Mouse (Mus musculus): Measurements from ENCODE around the gene Dcaf6. TPM values are rescaled to one million over a fixed set of nuclear protein-coding genes. Genes with fewer than 3 reads are reported as not detected.
A peak's percentile ranks its signal among the peaks of the same experiment; 100 is the strongest.

Gene Dcaf6
- 10.9 and 13.2 TPM in 2 replicates for polyA plus RNA-seq (2016; fragmentation: Nextera tagmentation; extraction: Ambion mirVana)

GRCm38 (mm10) chr1:165460360-165460800, at the start of gene Dcaf6, which contains the start of gene Mpc2:
Dcaf6 (minus strand) TSS chr1:165460475.
Mpc2 (plus strand) TSS chr1:165460637.
- peak; percentile 94 for ATAC-seq (ENCODE audit: insufficient number of reproducible peaks, insufficient read depth, low FRiP score, low TSS enrichment)
- peak within 1 kb of the TSS; percentile 93 for H3K27ac ChIP-seq
- H3K9ac ChIP-seq, result peak within 1 kb of the TSS; percentile 81
- H3K9me3 ChIP-seq, result no peaks in the 10 kb centered on the region
- H3K4me3 ChIP-seq, result peak within 1 kb of the TSS; percentile 83
- under 1% methylated on average over 28 of the region's 37 CpGs for WGBS
- H3K4me2 ChIP-seq (replicated peaks), result peak within 1 kb of the TSS; percentile 74
- H3K36me3 ChIP-seq, result no peaks in the 10 kb centered on the region
- no peaks in the 10 kb centered on the region for H3K27me3 ChIP-seq
- peaks cover 5% of the 10 kb centered on the region for H3K4me1 ChIP-seq

DNA sequence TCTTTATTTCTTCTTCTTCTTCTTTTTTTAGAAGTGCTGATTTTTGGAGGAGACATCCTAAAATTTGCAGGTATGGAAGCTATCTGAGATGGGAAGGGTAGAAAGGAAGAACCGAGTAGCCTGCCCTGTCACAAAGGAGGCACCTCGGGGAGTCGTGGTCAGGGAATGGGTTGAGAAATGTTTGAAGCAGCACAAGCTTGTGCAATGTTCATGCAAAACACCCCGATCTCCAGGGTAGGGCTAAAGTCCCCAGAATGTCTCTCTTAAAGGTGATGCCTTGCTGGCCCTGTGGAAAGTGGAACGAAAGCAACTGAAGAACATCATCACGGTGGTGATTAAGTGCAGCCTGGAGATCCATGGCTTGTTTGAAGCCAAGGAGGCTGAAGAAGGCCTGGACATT, 46.0 kb upstream of the Dcaf6 start:
- ATAC-seq (ENCODE audit: insufficient number of reproducible peaks, insufficient read depth, low FRiP score, low TSS enrichment), result no peak
- 90% methylated on average over 6 of the region's 6 CpGs for WGBS
- no peak overlapping the region for H3K27ac ChIP-seq

DNA sequence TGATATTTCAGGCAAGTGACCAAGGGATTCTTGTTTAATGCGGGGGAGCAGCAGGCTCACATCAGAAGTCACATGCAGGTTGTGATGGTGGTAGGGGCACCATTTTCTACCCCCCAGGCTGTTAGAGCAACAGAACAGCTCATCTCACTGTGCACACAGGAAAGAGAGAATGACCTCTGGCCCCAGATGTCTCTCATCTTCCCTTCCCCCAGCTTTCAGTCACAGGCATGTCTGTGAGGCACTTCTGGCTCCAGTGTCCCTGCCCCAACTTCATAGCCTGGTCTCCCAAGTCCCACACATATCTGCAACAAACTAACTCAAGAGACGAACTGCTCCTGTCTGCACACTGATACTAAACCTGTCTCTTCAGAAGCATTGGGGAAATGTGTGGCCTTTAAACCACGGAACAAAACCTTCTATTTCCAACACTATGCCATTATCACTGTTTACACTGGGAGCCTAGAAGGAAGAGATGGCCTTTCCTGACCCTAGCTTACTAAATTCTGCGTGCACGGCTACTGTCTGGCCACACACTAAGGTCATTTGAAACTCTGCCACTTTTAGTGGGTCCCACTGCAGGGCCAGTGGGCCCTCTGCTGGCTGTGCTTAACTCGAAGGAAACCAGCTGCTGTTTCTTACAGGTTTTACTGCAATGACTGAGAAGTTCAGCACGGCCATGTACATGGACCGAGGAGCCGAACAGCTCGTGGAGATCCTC, 43.2 kb upstream of the Dcaf6 start:
- WGBS, result 40% methylated on average over 10 of the region's 10 CpGs
- Histone ChIP-seq H3K4me2 (replicated peaks) (no peak overlapping the region), H3K4me1 (peaks cover 6% of the 10 kb centered on the region; the same call in 1 of the 2 replicates)

More for the DNA sequence above, 46.0 kb upstream of the Dcaf6 start:
- H3K4me2 ChIP-seq (replicated peaks), result no peak overlapping the region
- H3K4me3 ChIP-seq, result no peak overlapping the region
- no peaks in the 10 kb centered on the region for H3K36me3 ChIP-seq
- H3K9me3 ChIP-seq, result no peaks in the 10 kb centered on the region
- peaks cover 6% of the 10 kb centered on the region; the same call in 1 of the 2 replicates for H3K4me1 ChIP-seq
- H3K27me3 ChIP-seq, result no peaks in the 10 kb centered on the region
- no peak overlapping the region for H3K9ac ChIP-seq

GRCm38 (mm10) chr1:165498856-165499255, 38.6 kb upstream of the Dcaf6 start:
- no peaks in the 10 kb centered on the region for H3K9me3 ChIP-seq
- H3K4me2 ChIP-seq (replicated peaks), result no peak overlapping the region
- no peaks in the 10 kb centered on the region for H3K27me3 ChIP-seq
- 31% methylated on average over 3 of the region's 3 CpGs for WGBS
- no peak overlapping the region for H3K4me3 ChIP-seq
- H3K4me1 ChIP-seq, result peaks cover 6% of the 10 kb centered on the region; the same call in 1 of the 2 replicates
- H3K9ac ChIP-seq, result no peak overlapping the region
- H3K36me3 ChIP-seq, result no peaks in the 10 kb centered on the region
- no peak for ATAC-seq (ENCODE audit: insufficient number of reproducible peaks, insufficient read depth, low FRiP score, low TSS enrichment)
- peak overlapping the region; percentile 73; the same call in 1 of the 2 replicates for H3K27ac ChIP-seq

More for the DNA sequence above, 43.2 kb upstream of the Dcaf6 start:
- ATAC-seq (ENCODE audit: insufficient number of reproducible peaks, insufficient read depth, low FRiP score, low TSS enrichment), result no peak
- no peak overlapping the region for H3K9ac ChIP-seq
- H3K4me3 ChIP-seq, result no peak overlapping the region
- no peaks in the 10 kb centered on the region for H3K36me3 ChIP-seq
- H3K9me3 ChIP-seq, result no peaks in the 10 kb centered on the region
- no peaks in the 10 kb centered on the region for H3K27me3 ChIP-seq
- no peak overlapping the region for H3K27ac ChIP-seq

DNA sequence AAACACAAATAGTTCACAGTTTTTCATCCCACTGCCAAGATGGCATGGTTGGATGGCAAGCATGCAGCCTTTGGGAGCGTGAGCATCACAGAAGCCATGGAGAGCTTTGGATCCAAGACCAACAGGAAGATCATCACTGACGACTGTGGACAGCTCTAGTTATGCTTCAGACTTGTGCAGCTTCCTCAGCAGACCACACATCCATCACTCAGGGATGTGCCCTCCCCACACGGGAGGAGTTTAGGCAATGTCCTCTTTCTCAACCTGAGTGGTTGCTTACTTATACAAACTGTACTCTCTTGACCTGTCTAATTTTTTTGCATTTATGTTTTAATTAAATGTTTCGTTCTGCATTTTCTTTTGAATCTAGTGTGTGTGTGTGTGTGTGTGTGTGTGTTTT, 28.9 kb upstream of the Dcaf6 start:
- no peak overlapping the region for H3K4me3 ChIP-seq
- H3K36me3 ChIP-seq, result no peaks in the 10 kb centered on the region
- no peaks in the 10 kb centered on the region for H3K4me1 ChIP-seq
- H3K9ac ChIP-seq, result no peak overlapping the region
- no peak overlapping the region for H3K27ac ChIP-seq
- no peaks in the 10 kb centered on the region for H3K9me3 ChIP-seq
- ATAC-seq (ENCODE audit: insufficient number of reproducible peaks, insufficient read depth, low FRiP score, low TSS enrichment), result no peak
- H3K4me2 ChIP-seq (replicated peaks), result no peak overlapping the region
- WGBS, result 78% methylated on average over 4 of the region's 4 CpGs
- no peaks in the 10 kb centered on the region for H3K27me3 ChIP-seq

DNA sequence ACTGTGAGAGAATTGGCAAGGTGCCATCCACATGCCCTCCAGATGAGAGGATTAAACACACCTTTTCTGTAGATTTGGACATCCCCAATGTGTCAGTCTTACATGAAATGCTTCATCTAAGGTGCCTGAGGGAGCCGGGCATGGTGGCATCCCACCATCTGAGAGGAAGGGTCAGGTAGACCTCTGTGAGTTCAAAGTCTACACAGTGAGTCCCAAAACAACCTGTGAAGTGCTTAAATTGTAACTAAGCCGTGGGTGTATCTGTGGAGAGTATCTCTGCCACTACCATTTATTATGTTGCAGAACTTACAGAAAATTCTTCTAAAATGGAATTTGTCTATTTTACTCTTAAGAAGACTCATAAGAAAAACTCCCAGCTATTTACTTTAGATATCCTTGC, 25.8 kb upstream of the Dcaf6 start:
- 0 out of 2 replicates have a peak, but pooled peaks cover 3% of the 10 kb centered on the region for H3K36me3 ChIP-seq
- H3K9me3 ChIP-seq, result no peaks in the 10 kb centered on the region
- H3K4me3 ChIP-seq, result no peak overlapping the region
- ATAC-seq (ENCODE audit: insufficient number of reproducible peaks, insufficient read depth, low FRiP score, low TSS enrichment), result no peak
- H3K27me3 ChIP-seq, result no peaks in the 10 kb centered on the region
- H3K4me2 ChIP-seq (replicated peaks), result no peak overlapping the region
- H3K4me1 ChIP-seq, result no peaks in the 10 kb centered on the region
- WGBS, result 88% methylated on average over 2 of the region's 2 CpGs
- no peak overlapping the region for H3K9ac ChIP-seq
- H3K27ac ChIP-seq, result no peak overlapping the region

- H3K27ac ChIP-seq, result no peak within 1 kb of the TSS
- H3K36me3 ChIP-seq, result 0 out of 2 replicates have a peak, but pooled peaks cover 6% of the 10 kb centered on the region
- H3K9me3 ChIP-seq, result no peaks in the 10 kb centered on the region
- no peak within 1 kb of the TSS for H3K9ac ChIP-seq
- no peak for ATAC-seq (ENCODE audit: insufficient number of reproducible peaks, insufficient read depth, low FRiP score, low TSS enrichment)
- no peak within 1 kb of the TSS for H3K4me2 ChIP-seq (replicated peaks)
- no peaks in the 10 kb centered on the region for H3K4me1 ChIP-seq
- H3K4me3 ChIP-seq, result no peak within 1 kb of the TSS
- H3K27me3 ChIP-seq, result no peaks in the 10 kb centered on the region
- 91% methylated on average over 8 of the region's 8 CpGs for WGBS
Observed at GRCm38 (mm10) chr1:165484688-165485233, 24.5 kb upstream of the Dcaf6 start, which contains the start of gene Adcy10. Adcy10 (plus strand) TSS chr1:165485183.

DNA sequence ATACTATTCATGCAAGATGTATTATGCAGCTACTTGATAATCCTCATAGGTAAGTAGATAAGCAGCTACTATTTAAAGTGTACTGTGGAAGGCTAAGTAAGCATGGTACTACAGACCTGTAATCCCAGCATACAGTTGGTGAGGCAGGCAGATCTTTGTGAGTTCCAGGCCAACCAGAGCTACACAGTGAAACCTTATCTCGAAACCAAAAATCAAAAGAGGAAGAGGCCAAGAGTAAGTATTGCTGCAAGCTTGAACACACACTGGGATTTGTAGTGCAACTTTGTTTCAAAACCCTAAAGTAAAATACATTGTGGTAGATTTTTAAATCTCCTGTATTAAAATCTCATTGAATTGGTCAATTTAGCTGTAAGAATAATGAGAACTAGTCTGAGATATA, 11.2 kb upstream of the Dcaf6 start:
- no peak for ATAC-seq (ENCODE audit: insufficient number of reproducible peaks, insufficient read depth, low FRiP score, low TSS enrichment)
- no peak overlapping the region for H3K4me2 ChIP-seq (replicated peaks)
- no peaks in the 10 kb centered on the region for H3K36me3 ChIP-seq
- no peaks in the 10 kb centered on the region for H3K9me3 ChIP-seq
- H3K9ac ChIP-seq, result no peak overlapping the region
- no peak overlapping the region for H3K27ac ChIP-seq
- H3K4me3 ChIP-seq, result no peak overlapping the region
- H3K27me3 ChIP-seq, result no peaks in the 10 kb centered on the region
- H3K4me1 ChIP-seq, result no peaks in the 10 kb centered on the region
- WGBS, result 93% methylated on average over 1 of the region's 1 CpGs

GRCm38 (mm10) chr1:165469717-165470116, 9.4 kb upstream of the Dcaf6 start:
- no peak for ATAC-seq (ENCODE audit: insufficient number of reproducible peaks, insufficient read depth, low FRiP score, low TSS enrichment)
- Histone ChIP-seq H3K36me3 (no peaks in the 10 kb centered on the region), H3K4me3 (no peak overlapping the region), H3K4me2 (replicated peaks) (no peak overlapping the region), H3K9ac (no peak overlapping the region), H3K27me3 (no peaks in the 10 kb centered on the region), H3K9me3 (no peaks in the 10 kb centered on the region), H3K4me1 (no peaks in the 10 kb centered on the region), H3K27ac (no peak overlapping the region)

- Histone ChIP-seq H3K27me3 (no peaks in the 10 kb centered on the region), H3K9ac (no peak overlapping the region), H3K4me1 (no peaks in the 10 kb centered on the region), H3K4me2 (replicated peaks) (no peak overlapping the region), H3K9me3 (no peaks in the 10 kb centered on the region), H3K36me3 (no peaks in the 10 kb centered on the region), H3K27ac (no peak overlapping the region), H3K4me3 (no peak overlapping the region)
- no peak for ATAC-seq (ENCODE audit: insufficient number of reproducible peaks, insufficient read depth, low FRiP score, low TSS enrichment)
Observed at GRCm38 (mm10) chr1:165468971-165469370, 8.7 kb upstream of the Dcaf6 start.

DNA sequence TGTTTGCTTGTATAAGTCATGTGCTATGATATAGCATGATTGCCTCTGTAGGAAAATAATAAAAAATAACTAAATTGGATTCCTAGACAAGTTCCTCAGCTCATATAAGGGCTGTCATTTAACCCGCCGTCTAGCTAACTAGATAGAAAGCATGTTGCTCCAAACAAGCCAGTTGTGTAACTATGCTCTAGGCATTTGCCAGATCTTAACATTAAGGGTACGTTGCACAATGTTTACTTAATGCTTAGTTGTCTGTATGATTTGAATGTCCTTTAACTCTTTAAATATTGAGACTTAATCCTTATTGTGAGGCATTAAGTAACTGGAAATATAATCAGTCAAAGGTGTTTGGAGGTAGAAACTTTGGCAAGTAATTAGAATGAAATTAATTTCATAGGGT, 4.3 kb upstream of the Dcaf6 start:
- Histone ChIP-seq H3K27ac (no peak overlapping the region), H3K27me3 (no peaks in the 10 kb centered on the region), H3K36me3 (no peaks in the 10 kb centered on the region), H3K9me3 (no peaks in the 10 kb centered on the region), H3K4me2 (replicated peaks) (no peak overlapping the region), H3K4me3 (no peak overlapping the region), H3K4me1 (peaks cover 5% of the 10 kb centered on the region), H3K9ac (no peak overlapping the region)
- 78% methylated on average over 3 of the region's 3 CpGs for WGBS
- ATAC-seq (ENCODE audit: insufficient number of reproducible peaks, insufficient read depth, low FRiP score, low TSS enrichment), result no peak

- H3K27me3 ChIP-seq, result no peaks in the 10 kb centered on the region
- WGBS, result 58% methylated on average over 1 of the region's 1 CpGs
- H3K27ac ChIP-seq, result no peak overlapping the region
- no peaks in the 10 kb centered on the region for H3K9me3 ChIP-seq
- H3K9ac ChIP-seq, result no peak overlapping the region
- no peak for ATAC-seq (ENCODE audit: insufficient number of reproducible peaks, insufficient read depth, low FRiP score, low TSS enrichment)
- no peak overlapping the region for H3K4me2 ChIP-seq (replicated peaks)
- no peak overlapping the region for H3K4me3 ChIP-seq
- no peaks in the 10 kb centered on the region for H3K36me3 ChIP-seq
- peaks cover 5% of the 10 kb centered on the region for H3K4me1 ChIP-seq
Observed at GRCm38 (mm10) chr1:165462861-165463260, 2.6 kb upstream of the Dcaf6 start.

Measured in embryonic facial prominence, embryonic 12.5 days (tissue).